Mouse (Mus musculus): ENCODE data around the gene Nr4a3.

Gene Nr4a3

DNA sequence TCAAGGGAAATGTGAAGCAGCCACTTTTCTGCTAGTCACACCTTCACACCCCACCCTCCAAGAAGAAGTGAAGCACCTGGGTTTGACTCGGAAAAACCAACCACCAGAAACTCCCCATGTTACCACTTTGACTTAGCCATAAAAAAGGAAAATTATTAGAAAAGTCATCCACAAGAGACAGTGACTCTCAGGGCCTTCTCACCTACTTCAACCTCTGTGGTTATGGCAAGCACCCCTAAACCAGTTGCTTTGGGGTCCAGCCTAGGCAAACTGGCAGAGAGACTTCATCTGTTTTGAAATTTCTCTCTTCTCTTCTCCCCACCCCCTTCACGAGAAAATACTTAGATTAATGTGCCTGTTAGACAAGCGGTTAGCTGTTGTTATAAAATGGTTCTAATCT is 5.1 kb downstream of the Nr4a3 start:
- DNase-seq (ENCODE audit: low read depth, low spot score), result no peak

GRCm38 (mm10) chr4:48050442-48050841 is 5.5 kb downstream of the Nr4a3 start:
- DNase-seq (ENCODE audit: low read depth, low spot score), result no peak

DNA sequence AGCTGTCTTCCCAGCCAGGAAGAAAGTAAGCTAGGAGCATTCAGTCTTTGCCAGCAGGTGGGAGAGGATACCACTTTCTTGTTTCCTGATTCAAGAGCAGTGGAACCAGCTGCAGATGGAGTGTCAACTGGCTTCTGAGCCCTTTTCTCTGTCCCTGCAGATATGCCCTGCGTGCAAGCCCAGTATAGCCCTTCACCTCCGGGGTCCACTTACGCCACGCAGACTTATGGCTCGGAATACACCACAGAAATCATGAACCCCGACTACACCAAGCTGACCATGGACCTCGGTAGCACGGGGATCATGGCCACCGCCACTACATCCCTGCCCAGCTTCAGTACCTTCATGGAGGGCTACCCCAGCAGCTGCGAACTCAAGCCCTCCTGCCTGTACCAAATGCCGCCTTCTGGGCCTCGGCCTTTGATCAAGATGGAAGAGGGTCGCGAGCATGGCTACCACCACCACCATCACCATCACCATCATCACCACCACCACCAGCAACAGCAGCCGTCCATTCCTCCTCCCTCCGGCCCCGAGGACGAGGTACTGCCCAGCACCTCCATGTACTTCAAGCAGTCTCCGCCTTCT is 6.2 kb downstream of the Nr4a3 start:
- DNase-seq (ENCODE audit: low read depth, low spot score), result no peak

DNA sequence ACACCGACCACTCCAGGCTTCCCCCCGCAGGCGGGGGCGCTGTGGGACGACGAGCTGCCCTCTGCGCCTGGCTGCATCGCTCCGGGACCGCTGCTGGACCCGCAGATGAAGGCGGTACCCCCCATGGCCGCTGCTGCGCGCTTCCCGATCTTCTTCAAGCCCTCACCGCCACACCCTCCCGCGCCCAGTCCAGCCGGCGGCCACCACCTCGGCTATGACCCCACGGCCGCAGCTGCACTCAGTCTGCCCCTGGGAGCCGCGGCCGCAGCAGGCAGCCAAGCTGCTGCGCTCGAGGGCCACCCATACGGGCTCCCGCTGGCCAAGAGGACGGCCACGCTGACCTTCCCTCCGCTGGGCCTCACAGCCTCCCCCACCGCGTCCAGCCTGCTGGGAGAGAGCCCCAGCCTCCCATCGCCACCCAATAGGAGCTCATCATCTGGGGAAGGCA is 6.7 kb downstream of the Nr4a3 start:
- DNase-seq (ENCODE audit: low read depth, low spot score), result no peak

GRCm38 (mm10) chr4:48061716-48062115 is 16.8 kb downstream of the Nr4a3 start:
- DNase-seq (ENCODE audit: low read depth, low spot score), result no peak

DNA sequence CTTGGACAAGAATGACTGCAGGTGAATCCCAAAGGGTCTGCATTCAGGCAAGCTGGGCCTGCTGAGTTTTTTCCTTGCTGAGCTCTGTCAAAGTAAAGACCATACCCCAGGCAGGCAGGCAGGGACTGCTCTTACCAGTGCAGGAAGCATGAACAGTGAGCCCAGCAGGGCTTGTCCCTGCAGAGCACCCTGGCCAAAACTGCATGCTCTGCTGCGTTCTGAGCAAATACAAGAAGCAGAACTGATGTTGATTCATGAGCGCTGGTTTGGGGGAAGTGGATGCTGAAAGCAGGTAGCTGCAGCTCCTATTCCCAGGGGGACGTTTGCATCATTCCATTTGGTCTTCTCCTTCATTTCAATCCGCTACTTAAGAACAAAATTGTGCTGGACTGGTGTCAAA is 19.4 kb downstream of the Nr4a3 start:
- no peak for DNase-seq (ENCODE audit: low read depth, low spot score)

- no peak for DNase-seq (ENCODE audit: low read depth, low spot score)
Observed at GRCm38 (mm10) chr4:48066676-48067075, 21.7 kb downstream of the Nr4a3 start.

DNA sequence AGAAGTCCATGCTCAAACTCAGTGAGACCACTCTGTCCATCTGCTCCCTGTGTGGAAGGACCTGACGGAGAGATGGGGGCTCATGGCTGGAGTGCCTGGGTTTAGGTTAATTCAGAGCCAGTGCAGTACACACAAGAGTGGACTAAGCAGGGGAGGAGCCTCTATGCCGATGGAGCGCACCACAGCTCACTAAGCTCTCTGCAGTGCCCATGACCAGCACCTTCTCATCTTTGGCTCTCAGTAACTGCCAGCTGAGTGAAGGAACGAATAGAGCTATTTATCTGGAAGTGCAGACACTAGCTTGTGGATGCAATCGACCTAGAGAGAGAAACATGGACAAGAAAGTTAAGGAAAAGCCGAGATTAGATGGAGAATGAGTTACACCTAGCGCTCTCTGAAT is 24.2 kb downstream of the Nr4a3 start:
- DNase-seq (ENCODE audit: low read depth, low spot score), result no peak

- no peak for DNase-seq (ENCODE audit: low read depth, low spot score)
Observed at GRCm38 (mm10) chr4:48072006-48072405, 27.1 kb downstream of the Nr4a3 start.

DNA sequence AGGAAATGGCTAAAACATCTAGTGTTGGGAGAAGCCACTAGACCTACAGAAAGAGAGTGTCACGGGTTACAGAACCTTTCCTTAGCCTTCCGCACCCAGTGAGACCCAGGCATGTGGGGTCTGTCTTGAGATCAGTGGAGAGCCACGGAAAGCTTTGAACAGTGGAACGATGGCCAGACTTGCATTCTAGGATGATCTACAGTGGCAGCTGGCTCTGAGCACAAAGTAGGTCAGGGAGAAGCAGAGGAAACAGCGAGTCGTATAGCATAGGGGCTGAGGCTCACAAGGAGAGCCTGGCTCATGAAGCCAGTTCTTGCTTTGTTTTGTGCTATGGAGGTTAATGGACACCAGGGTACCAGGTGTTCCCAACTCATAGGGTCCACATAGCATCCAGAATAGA is 28.4 kb downstream of the Nr4a3 start:
- no peak for DNase-seq (ENCODE audit: low read depth, low spot score)

DNA sequence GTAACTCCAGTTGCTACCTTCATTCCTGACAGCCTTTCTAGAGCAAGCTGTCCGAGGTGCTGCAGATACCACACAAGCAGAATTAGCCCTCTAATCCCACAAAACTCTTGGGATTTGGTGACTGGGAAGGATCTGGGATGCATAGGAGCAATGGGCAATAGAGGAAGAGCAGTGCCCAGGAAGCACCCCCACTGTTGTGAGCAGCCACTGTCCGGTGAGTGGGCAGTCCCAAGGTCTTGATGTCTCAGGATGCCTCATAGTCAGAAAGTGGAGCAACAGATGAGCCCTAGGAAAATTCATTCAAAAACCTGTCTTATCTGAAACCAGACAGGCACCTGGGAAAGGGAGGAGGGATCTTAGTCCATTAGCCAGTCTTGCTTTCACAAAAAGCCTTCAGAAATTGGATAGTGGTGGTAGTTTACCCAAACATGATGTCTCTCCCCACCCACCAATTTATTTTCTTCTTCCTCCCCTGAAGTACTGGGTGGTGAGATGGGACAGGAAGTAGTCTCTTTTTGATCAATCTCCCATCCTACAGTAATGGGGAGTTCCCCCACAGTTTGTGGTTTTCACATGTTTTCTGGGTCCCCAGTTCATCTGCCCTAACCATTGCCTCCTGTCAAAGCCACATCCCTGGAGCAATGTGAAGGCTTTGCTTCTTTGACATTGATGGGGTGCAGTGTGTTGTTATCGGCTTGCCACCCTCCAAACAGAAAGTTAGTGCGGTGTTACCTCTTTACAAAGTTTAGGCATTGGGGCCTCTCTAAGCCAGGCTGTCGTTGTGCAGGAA is 29.7 kb downstream of the Nr4a3 start:
- no peak for DNase-seq (ENCODE audit: low read depth, low spot score)

DNA sequence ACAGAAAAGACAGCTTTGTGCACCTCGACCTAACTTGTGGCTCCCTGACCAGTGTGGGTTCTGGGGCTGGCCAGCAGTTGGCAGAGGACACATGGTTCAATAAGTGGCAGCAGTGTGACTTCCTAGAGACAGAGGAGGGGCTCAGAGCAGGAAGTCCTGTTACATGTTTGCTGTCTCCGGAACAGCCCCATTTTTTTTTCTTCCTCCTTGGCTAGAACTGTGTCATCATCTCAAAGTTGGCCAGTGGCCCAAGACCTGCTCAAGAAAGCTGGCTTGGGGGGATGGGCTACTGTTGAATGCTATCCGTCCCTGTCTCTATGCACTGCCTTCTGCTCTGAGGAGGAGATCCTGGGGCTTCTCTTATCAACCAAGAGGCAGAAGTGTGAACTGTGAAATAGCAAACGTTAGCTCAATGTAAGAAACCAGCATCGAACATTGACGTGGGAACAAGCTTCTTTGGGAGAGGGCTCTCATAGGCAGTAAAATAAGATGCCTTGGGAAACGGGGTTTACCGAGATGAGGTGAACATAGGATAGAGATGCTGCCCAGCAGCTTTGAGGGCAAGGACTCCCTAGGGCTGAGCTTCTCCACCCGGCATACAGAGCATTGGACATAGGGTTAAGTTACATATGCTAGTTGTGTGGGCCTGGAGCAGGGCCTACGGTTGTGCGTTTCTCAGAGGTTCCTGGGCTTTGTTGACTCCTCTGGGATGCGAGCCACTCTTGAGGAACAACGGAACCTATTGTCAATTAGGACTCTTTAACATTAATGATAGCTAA is 31.9 kb downstream of the Nr4a3 start:
- no peak for DNase-seq (ENCODE audit: low read depth, low spot score)

- no peak for DNase-seq (ENCODE audit: low read depth, low spot score)
Observed at GRCm38 (mm10) chr4:48078213-48078612, 33.3 kb downstream of the Nr4a3 start.

GRCm38 (mm10) chr4:48079285-48080039 is 34.5 kb downstream of the Nr4a3 start:
- DNase-seq (ENCODE audit: low read depth, low spot score), result no peak

DNA sequence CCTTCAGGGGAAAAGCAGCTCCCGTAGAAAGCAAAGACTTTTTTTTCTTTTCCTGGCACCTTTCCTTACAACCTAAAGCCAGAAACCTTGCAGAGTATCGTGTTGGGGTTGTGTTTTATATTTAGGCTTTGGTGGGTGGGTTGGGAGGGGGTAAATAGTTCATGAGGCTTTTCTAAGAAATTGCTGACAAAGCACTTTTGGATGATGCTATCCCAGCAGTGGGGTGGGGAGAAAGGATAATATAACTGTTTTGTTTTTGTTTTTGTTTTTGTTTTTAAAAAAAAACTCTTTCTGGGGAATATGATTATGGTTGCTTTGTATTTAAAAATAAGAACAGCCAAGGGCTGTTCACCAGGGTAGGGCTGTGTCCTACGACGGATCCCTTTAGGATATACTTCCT is 38.5 kb downstream of the Nr4a3 start:
- no peak for DNase-seq (ENCODE audit: low read depth, low spot score)

- no peak for DNase-seq (ENCODE audit: low read depth, low spot score)
Observed at GRCm38 (mm10) chr4:48086609-48087008, 41.7 kb downstream of the Nr4a3 start.

GRCm38 (mm10) chr4:48087497-48087896 is 42.5 kb downstream of the Nr4a3 start:
- peak; percentile 48 for DNase-seq (ENCODE audit: low read depth, low spot score)

GRCm38 (mm10) chr4:48093221-48093620 is 48.3 kb downstream of the Nr4a3 start:
- DNase-seq (ENCODE audit: low read depth, low spot score), result no peak

GRCm38 (mm10) chr4:48100217-48100616 is 55.3 kb downstream of the Nr4a3 start:
- DNase-seq (ENCODE audit: low read depth, low spot score), result no peak

DNA sequence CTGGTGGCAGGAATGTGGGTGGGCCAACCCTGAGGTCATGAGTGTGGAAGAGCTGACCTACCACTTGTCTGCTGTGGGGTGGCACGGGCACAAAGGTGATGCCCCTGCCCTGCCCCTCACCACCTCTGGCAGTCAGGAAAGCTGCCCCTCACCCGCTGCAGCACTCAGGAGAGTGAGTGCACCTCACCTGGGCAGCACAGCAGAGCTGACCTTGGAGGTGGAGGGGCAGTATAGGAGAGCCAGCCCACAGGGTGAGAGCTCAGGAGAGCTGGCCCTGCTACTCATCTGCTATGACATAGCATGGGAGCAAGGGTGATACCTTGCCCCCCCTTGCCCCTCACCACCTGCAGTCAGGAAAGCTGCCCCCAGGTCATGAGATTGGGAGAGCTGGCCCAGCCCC is 57.0 kb downstream of the Nr4a3 start:
- no peak for DNase-seq (ENCODE audit: low read depth, low spot score)

DNA sequence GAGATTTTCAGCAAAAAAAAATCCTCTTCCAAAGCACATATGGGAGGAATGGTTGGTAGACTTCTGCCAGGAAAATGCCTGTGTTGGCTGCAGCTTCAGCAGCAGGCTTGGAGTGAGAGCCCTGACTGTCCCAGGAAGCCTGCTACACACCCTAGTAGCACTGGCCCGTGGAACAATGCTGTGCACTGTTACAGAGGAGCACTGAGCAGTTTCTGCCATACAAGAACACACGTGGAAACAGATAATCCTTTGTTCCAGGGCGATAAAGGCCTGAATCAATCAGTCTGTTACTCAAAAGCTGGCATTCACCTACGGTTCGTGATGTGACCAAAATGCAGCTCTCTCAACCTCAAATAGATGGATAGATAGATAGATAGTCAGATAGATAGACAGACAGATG is 60.4 kb downstream of the Nr4a3 start:
- no peak for DNase-seq (ENCODE audit: low read depth, low spot score)

GRCm38 (mm10) chr4:48107086-48107485 is 62.1 kb downstream of the Nr4a3 start:
- DNase-seq (ENCODE audit: low read depth, low spot score), result no peak
